Mouse (Mus musculus): ENCODE results near the gene Adm. TPM values are rescaled to one million over a fixed set of nuclear protein-coding genes. Genes with fewer than 3 reads are reported as not detected.
"Not testable (repeated sequence)": the region's sequence is repeated elsewhere in the genome, so short reads cannot be mapped to it uniquely, and the experiment has no call there.

Adm gene
- total RNA-seq, 1 experiment from 2014 or later, result not detected

DNA sequence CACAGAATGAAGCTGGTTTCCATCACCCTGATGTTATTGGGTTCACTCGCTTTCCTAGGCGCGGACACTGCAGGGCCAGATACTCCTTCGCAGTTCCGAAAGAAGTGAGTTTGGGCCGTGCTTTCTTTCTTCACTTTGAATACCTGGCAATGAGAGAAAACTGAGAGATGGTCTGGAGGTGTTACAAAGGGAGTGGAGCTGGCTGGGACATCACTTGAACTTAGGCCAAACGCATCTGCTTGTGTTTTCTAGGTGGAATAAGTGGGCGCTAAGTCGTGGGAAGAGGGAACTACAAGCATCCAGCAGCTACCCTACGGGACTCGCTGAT lies 776 bp downstream of the Adm start:
- no peak for ATAC-seq (replicated peaks; ENCODE audit: low read depth, poor library complexity, severe bottlenecking)

DNA sequence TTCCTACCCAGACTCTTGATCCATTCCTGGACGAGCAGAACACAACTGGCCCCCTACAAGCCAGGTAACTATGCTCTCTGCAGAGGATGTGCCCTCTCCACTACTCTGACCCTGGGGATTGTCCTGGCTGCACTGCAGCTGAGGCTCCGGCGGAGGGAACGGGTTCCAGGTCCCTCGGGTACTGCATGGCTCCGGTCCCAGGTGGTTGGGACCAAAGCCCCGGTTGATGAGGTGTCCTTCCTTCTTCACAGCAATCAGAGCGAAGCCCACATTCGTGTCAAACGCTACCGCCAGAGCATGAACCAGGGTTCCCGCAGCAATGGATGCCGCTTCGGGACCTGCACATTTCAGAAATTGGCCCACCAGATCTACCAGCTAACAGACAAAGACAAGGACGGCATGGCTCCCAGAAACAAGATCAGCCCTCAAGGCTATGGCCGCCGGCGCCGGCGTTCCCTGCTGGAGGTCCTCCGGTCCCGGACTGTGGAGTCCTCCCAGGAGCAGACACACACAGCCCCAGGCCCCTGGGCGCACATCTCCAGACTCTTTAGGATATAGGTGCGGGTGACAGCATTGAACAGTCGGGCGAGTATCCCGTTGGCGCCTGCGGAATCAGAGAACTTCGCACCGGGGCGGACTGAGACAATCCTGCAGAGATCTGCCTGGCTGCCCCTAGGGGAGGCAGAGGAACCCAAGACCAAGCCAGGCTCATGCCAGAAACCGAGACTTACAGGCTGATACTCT lies 1.3 kb downstream of the Adm start:
- no peak for ATAC-seq (replicated peaks; ENCODE audit: low read depth, poor library complexity, severe bottlenecking)

- peak; percentile 58 for ATAC-seq (replicated peaks; ENCODE audit: low read depth, poor library complexity, severe bottlenecking)
Measured at GRCm38 (mm10) chr7:110629892-110630666, 2.6 kb downstream of the Adm start.

- ATAC-seq (replicated peaks; ENCODE audit: low read depth, poor library complexity, severe bottlenecking), result 0 out of 2 replicates have a peak, but pooled peaks have one; percentile 7
Measured at GRCm38 (mm10) chr7:110631136-110631888, 3.9 kb downstream of the Adm start.

DNA sequence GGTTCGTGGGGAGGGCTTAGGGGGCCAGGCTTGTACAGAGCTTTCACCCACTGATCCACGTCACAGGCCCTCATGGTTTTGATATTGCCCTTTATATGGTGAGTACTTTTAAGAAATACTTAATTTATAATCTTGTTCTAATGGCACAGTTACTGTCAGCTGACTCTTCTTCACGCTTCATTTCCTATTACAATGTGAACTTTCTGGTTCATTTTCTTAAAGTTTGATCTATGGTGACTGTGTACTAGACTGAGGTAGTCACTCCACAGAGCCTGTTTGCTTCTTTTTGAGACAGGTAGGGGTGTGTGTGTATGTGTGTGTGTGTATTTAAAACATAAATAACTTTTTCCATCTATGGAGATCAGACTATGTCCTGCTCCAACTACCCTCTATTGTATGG lies 8.5 kb downstream of the Adm start:
- no peak for ATAC-seq (replicated peaks; ENCODE audit: low read depth, poor library complexity, severe bottlenecking)

DNA sequence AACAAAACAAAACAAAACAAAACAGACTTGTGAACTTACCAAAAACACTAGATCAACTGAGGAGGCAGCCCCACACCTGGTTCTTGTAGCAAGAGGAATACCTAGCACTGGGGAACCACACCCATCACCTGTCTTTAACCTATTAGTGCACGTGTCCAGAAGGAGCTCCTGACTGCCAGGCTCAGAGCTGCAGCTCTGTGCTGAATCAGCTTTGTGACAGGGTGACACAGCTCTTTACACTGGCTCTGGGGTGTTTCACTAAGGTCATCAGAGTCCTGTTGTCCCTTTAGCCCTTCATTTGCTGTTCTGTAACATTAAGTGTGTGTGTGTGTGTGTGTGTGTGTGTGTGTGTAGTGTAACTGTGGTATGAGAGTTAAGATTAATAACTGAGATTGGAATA lies 9.1 kb downstream of the Adm start:
- no peak for ATAC-seq (replicated peaks; ENCODE audit: low read depth, poor library complexity, severe bottlenecking)

DNA sequence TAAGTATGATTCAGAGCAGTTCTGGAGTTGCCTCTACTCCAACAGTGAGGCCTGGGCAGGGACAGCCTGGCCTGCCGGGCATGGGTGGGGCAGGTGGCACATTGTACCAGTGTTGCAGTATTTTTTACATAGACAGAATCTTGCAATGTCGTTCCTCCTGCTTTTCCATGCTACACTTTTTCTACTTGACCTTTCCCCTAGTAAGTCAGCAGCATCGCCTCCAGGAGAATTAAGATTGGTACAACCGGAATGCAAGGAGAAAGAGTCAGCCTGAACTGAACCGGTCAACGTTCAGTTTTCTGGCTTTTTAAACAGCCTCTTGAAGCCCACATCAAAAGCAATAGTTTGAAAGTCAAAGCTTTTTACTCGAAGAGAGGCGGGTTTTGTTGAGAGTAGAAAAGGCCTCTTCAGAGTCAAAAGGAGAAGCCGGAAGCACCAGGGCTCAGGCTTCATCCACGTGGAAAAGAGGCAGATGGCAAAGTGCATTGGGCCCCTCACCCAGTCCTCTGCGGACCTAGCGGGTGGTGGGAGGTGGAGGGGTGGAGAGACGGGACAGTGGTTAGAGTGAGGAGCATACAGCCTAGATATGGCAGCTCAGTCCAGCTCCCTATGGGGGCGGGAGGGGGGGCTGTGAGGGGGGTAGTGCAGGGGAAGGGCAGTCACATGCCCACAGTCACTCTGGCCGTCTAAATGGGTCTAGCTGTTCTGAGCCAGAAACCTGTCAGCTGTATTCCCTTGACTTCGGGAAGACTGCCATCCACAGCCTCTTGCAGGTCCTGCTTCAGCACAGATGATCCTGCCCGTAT lies 11.0 kb downstream of the Adm start:
- ATAC-seq (replicated peaks; ENCODE audit: low read depth, poor library complexity, severe bottlenecking), result no peak

DNA sequence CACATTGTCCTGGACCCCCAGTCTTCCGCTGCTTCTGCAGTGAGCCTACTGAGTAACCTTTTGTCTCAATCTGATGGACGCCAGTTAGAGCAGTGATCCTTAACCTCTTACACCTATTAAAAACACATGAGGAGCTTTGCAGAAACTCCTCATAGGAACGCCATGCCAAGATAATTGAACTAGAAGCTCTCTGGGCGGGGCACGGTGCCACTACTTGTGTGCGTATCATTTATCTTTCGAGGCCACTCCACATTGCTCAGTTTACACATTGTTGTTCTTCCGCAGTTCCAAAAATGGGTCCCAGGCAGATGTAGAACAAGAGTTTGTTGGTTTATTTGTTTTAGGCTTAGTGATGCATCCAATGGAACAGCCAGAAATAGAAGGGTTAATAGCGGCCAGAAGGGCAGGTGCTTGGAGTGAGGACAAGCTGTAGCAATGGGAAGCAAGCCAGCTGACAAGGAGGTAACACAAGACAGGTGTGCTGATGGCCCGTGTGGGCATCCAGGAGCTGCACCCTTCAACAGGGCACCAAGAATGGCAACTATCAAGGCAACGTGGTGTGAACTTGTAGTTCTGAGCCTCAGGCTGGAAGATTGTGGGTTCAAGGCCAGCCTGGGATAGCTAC lies 11.9 kb downstream of the Adm start:
- ATAC-seq (replicated peaks; ENCODE audit: low read depth, poor library complexity, severe bottlenecking), result no peak

- not testable (repeated sequence) for ATAC-seq (replicated peaks; ENCODE audit: low read depth, poor library complexity, severe bottlenecking)
Measured at GRCm38 (mm10) chr7:110639958-110640357, 12.5 kb downstream of the Adm start.

DNA sequence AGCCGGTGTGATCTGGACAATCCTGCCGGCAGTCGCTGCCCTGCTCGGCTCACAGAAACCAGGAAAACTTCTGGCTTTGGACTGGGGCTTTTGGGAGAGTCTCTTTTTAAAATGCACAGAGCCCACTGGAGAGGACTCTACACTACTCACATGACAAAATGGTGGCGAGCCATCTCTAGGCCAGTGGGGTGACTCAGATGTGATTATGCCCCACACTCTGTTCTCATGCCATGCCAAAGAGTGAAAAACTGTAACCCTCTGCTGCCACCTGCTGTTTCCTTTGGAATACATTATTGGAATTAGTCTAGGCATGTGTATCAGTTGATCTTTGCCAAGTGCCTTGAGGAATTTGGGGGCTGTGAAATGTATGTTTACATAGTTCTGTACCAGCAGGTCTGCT lies 17.9 kb downstream of the Adm start:
- ATAC-seq (replicated peaks; ENCODE audit: low read depth, poor library complexity, severe bottlenecking), result peak; percentile 80

- ATAC-seq (replicated peaks; ENCODE audit: low read depth, poor library complexity, severe bottlenecking), result no peak
Measured at GRCm38 (mm10) chr7:110645859-110646258, 18.4 kb downstream of the Adm start.

GRCm38 (mm10) chr7:110646611-110647407 lies 19.3 kb downstream of the Adm start:
- no peak for ATAC-seq (replicated peaks; ENCODE audit: low read depth, poor library complexity, severe bottlenecking)

DNA sequence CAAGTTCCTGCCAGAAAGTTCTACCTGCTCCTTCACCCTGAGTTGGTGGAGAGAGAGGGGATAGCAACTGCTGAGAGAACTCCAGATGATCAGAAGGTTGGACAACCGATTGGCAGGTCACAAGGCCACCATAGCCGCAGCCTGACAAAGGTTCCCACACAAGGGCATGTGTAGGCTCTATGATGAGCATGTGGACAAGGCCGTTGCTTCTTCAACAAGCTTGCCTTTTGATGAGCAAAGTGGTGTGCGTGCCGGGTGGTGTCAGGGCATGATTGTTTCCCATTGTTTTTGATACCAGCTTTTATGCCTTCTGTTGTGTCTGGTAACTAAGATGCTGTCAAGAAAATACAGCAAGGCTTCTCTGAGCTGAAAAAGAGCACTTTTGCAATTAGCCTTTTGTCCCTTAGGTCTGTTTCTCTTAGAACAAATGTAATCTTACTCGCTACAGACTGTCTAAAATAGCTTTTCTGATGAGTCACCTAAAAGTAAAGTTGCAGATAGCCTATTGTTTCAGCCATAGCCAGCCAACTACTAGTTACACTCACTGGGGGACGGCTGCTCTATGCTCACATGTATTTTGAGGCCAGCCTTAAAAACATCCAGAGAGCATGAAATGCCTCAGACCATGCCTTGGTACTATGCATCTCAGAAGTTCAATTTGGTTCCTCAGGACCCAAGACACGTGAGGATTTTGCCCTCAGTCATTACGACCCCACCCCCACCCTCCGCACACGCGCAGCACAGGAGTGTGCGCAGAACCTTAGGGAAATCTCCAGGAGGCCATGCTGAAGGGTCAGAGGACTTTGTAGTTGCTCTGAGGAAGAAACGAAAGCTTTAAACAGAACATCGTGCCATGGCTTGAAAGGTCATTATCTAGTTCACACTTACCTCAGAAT lies 20.3 kb downstream of the Adm start:
- ATAC-seq (replicated peaks; ENCODE audit: low read depth, poor library complexity, severe bottlenecking), result no peak

GRCm38 (mm10) chr7:110648455-110649085 lies 21.1 kb downstream of the Adm start:
- no peak for ATAC-seq (replicated peaks; ENCODE audit: low read depth, poor library complexity, severe bottlenecking)

GRCm38 (mm10) chr7:110649133-110649987 lies 21.9 kb downstream of the Adm start:
- ATAC-seq (replicated peaks; ENCODE audit: low read depth, poor library complexity, severe bottlenecking), result peak; percentile 55

GRCm38 (mm10) chr7:110650491-110650890 lies 23.0 kb downstream of the Adm start:
- no peak for ATAC-seq (replicated peaks; ENCODE audit: low read depth, poor library complexity, severe bottlenecking)

- no peak for ATAC-seq (replicated peaks; ENCODE audit: low read depth, poor library complexity, severe bottlenecking)
Measured at GRCm38 (mm10) chr7:110651091-110651490, 23.6 kb downstream of the Adm start.
